Mouse (Mus musculus) stomach, postnatal 0 days (tissue): ENCODE measurements around the gene Gabpb1.

Experiments used
- CTCF ChIP-seq: IDR thresholded peaks from 2 replicates; pipeline ENCODE4 v1.5.1; 2016; ENCODE audit warnings: antibody characterized with exemption, low read depth, mild to moderate bottlenecking, moderate library complexity
- EP300 ChIP-seq: optimal IDR thresholded peaks from 2 replicates; pipeline ENCODE3; 2016; ENCODE audit warnings: antibody characterized with exemption

DNA sequence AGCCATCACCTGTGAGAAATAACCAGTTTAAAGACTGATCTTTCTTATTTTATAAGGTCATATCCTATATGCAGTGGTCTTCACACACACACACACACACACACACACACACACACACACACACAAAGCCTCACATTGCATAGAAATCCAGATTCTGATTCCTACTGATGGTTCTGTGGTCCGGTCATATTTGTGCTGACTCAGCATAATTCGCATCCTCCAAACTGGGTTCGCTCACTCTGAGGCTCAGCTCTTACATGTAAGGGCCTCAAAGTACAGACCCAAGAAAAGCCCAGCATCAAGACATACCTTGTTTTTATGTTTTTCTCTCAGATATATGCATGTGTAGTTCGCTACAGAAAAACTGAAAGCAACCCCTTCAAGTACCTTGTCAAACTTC is 84.8 kb downstream of the Gabpb1 start:
- TF ChIP-seq CTCF: no peak
- TF ChIP-seq EP300: no peak
